Mouse (Mus musculus) layer of hippocampus, postnatal 25 days (tissue): ENCODE measurements around the gene Ilf3. TPM values are rescaled to one million over a fixed set of nuclear protein-coding genes. Genes with fewer than 3 reads are reported as not detected.

Experiments used
- DNase-seq, 2 experiments: peaks; one replicate each; pipeline ENCODE4 v3.0.0; 2022; ENCODE audit warnings: mixed read lengths in 2 of 2, low spot score in 1 of 2; ENCODE audit errors: extremely low spot score in 1 of 2
- total RNA-seq, 2 experiments: library from RNA; stranded (reverse); gene quantifications; 2 replicates each; pipeline ENCODE4 v1.2.3; 2021

The Ilf3 gene
- total RNA-seq, 2 experiments from 2014 or later = 85.6 to 92.6 TPM

DNA sequence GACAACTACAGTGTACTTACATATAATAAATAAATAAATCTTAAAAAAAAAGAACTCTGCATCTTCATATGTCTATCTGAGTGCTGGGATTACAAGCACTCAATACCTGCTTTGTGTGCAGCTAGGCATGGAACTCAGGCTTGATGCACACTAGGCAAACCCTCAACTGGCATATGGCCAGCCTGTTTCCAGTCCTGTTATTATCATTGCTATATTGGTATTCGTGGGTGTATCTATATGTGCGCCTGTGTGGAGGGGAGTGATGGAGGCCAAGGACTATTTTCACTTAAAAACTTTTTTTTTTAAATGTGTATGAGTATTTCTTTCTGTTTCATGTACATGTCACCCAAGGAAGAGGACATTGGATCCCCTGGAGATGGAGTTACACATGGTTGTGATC, 66.7 kb downstream of the Ilf3 start:
- DNase-seq = no peak

DNA sequence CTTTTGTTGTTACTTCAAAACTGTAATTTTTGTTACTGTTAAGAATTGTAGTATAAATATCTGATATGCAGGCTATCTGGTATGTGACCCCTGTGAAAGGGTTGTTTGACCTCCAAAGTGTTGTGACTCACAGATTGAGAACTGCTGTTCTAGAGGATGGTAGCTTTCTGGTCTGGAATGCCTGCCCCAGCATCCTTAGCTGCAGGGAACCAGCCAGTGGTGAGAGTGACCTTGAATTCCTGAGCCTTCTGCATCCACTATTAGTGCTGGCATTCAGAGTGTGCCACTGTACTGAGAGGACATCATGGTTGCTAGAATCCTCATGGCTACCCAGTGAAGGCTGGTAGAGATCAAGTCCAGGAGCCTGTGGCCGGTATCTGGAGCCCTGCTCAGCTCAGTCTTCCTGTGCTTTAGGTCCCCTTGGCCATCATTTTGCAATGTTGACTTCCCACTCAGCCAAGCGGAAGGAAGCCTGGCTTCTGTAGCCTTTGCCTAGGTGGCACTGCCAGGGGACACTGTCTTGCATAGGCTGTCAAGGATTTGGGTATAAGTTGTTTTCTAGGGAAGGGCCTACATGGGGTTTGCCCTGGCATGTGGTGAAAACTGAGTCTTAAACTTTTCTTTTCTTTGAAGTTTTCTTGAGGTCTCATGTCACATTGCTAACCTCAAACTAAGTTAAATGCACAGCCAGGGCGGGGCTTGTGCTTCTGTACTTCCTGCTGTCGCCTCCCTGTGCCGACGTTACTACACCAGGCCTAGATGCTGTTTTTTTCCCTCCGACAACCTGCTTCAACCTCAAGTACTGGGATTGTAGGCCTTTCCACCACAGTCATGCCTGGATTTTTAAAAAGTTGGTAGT, 68.3 kb downstream of the Ilf3 start:
- no peak for DNase-seq

DNA sequence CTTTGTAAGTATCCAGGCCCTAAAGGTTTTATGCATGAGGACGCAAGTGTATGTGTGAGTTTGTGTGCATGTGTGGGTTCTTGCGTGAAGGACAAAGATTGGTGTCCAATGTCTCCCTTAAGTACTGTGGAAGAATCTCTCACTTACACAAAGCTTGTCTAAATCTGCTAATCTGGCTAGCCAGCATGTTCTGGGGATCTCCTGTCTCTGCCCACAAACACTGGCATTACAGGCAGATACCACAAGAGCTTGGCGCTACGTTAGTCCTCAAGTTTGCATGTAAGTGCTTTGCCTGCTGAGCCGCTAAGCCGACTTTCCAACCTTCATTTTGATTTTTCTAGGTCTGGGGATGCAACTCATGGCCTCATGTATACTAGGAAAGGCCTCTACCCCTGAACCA, 69.9 kb downstream of the Ilf3 start:
- DNase-seq = no peak

DNA sequence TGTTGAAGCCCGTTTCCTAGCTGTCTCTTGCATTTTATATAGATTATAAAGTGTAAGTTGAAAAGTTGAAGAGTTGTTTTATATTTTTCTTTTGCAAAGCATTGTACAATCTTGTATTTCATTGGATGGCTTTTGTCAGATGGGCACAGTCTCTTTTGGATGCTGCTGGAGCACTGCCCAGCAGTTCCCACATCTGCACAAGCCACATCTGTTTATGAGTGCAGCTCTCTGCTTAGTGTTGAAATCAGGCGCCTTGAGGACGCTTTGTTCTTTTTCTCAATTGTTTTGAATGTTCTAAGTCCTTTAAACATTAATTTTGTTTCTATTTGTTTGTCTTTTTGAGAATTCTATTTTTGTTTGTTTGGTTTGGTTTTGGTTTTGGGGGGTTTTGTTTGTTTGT, 70.5 kb downstream of the Ilf3 start:
- DNase-seq = no peak

DNA sequence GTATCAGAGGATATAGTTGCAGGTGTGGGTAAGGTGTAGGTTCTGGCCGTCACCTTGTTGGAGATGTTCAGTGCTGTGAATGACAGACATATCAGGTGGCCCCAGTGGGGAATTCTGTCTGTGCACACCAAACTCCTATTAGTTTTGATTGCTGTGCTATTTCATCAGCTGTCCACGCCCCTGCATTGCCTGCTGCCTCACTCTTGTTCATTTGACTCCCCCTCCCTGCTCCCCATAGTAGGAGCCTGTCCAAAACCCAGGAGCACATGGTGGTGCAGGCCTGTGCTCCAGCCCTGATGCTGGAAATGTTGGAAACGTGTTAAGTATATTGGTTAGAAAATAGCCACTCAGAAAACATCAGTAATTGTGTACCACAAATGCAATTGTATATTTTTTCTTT, 71.8 kb downstream of the Ilf3 start:
- no peak for DNase-seq

DNA sequence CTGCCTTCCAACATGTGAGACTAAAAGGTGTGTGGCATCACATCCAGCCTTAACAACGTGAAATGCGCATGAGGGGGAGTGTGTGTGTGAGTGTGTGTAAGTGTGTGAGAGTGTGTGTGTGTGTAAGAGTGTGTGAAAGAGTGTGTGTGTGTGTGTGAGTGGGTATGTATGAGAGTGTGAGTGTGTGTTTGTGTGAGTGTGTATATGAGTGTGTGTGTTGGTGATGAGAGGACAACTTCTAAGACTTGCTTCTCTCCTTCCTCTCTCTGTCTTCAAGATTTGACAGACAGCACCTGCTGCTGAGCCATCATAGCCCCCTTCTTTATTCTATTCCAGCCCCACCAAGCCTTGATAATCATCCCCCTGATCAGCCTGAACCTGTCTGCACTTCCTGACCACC, 72.2 kb downstream of the Ilf3 start:
- DNase-seq = no peak

DNA sequence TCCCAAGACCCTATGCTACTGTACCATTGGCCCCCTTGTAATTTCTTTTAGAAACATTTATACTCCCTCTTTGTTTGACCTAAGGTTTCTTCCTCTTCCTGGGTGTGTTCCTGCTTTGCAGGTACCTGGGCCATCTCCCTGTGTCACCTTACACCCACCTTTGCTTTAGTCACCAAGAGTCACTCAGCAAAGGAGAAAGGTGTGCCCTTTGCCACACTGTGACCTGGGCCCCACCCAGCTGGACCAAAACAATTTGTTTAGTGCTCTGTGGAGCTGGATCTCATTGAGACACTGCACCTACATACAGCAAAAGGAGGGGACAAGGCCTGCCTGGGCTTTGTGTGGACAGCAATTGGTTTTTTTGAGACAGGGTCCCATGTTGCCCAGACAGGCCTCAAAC, 72.7 kb downstream of the Ilf3 start:
- no peak for DNase-seq

DNA sequence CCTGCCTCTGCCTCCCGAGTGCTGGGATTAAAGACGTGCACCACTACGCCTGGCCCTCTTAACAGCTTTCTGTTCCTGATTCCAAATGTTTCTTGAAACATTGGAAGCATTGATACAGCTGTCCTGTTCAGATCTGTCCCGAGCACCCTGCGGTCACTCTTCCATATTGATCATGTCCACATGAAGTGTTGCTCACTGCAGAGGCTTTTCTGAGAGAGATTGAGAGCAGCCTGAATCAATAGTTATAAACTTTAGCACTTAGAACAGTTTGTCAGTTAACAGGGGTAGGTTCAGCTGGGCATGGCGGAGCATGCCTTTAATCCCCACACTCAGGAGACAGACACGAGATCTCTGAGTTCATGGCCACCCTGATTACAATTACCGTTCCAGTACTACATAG, 76.2 kb downstream of the Ilf3 start:
- no peak for DNase-seq

DNA sequence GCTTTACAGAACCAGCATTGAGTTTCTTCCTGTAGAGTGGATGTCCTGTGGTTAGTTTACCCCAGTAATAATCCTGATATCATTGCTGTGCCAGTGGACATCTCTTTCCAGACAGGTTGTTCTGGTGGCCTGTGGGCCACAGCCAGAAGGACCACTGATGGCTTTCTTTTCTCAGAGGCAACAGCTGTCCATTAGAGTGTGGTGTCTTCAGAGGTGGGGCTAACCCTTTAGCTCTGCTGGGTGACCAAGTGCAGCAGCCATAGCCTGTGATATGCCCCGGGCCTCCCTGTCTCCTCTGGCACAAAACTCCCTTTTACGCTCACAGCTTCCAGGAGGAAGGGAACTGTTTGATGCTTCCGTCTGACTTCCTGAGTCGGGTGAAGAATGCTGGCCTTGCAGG, 76.9 kb downstream of the Ilf3 start:
- DNase-seq = no peak

DNA sequence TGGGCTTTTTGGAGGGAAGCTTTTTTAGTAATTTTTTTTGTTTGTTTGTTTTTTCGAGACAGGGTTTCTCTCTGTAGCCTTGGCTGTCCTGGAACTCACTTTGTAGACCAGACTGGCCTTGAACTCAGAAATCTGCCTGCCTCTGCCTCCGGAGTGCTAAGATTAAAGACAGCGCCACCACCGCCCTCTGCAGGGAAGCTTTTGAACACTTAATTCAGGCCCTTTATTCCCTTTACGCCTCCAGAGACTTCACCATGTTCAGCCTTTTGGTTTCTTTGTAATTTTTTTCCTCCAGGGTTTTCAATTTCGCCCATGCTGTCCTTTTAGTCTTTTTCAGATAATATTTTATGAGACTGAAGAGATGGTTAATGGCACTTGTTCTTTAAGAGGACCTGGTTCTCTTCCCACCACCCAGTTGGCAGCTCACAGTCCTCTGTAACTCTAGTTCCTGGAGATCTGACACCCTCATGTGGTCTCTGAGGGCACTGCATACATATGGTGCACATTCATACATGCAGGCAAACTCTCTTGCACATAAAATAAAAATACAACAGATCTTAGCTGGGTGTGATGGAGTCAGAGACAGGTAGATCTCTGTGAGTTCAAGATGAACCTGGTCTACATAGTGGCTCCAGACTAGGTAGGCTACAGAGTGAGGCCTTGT, 77.5 kb downstream of the Ilf3 start:
- no peak for DNase-seq

DNA sequence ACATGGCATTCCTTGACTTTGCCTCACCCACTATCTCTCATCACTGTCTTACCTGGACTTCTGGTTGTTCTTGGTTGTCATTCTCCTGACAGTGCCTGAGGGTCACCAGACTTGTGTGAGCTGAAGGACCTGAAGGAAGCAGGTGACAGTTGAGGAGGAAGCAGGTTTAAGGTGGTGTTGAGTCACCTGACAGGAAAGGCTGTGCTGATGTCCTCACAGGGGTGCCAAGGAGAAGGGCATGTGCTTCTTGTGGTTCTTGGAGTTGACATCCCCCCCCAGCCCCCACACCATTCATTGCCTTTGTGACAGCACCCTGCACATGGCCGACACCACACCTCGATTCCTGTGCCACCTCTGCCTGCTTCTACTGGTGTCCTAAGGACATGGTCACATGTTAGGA, 80.1 kb downstream of the Ilf3 start:
- no peak for DNase-seq

DNA sequence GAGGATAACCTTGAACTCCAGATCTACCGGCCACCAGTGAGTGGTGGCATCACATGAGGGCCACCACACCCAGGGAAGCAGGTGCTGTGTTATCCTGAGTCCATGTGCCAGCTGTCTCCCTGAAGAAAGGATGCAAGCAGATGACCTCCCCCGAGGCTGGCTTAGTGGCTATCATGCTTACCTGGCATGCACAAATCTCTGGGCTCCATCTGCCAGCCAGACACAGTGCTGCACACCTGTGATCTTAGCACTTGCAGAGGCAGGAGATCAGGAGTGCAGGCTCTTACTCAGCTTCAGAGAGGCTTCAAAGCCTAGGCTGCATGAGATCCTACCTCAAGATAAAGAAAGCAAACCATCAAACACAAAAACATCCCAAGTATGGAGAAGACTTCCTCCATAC, 82.0 kb downstream of the Ilf3 start:
- DNase-seq = no peak

DNA sequence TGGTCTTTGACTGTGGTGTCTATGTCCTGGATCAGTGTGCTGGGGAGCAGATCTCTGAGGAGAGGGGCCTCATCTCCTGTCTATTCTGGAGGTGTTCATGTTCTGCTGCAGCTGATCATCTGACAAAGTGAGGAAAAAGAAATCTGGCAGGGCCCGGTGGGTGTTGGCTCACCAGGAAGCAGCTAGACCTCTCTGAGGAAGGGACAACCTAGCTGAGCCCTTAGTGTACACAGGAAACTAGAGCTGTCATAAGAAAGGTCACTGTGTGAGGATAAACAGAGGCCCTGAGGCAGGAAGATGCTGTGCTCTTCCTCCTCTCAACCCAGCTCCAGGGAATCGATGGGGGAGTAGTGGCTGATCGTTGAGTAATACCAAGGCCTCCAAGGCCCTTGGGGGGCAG, 82.6 kb downstream of the Ilf3 start:
- no peak for DNase-seq

DNA sequence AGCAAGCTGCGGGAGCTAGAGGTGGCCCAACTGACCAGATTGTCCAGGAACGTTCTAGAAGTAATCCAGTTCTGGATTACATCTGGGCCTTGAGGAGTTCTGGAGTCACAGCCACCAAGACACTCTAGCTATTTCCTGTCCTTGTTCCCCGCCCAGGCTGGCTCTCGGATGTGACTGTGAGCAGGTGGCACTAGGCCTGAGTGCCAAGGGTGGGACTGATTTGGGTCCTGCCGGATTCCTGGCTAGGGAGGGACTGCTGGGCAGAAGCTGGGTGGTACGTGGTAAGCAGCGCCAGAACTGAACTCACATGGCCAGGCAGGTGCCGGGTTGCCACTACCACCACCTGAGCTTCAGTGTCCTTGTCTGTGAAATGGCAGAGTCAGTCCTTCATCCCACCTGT, 83.7 kb downstream of the Ilf3 start:
- no peak for DNase-seq

DNA sequence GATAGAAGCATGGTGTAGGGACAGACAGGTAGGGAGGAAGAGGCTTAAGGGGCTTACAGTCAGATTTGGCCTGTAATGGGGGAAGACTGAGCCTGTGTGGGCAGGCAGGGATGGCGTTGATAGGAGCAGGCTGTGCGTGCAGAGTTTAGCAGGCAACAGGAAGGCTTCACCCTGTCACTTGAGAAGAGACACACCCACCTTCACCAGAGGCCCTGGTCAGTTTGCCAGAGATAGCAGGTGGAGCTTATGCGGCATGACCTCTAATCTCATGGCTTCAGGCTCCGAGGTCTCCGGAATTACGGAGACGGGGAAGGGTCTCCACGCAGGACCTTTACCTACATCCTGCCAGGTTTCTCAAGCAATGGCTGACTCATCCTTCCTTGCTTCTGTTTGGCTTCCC, 84.2 kb downstream of the Ilf3 start:
- DNase-seq = no peak

DNA sequence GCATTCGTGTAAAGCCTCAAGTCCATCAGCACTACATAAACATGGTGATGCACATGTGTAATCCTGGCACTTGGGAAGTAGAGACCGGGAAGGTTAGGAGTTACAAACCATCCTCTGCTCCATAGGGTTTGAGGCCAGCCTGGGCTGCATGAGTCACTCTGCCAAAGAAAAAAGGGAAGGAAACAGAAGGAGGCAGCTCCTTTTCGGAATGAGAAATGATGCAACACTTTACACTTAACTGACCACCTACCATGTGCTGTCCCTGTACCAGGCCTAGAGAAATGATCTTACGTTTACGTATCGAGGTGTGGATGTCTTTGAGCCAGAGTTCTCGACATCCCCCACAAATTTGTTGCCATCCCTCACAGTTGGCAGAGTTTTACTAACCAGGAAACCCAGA, 85.3 kb downstream of the Ilf3 start:
- DNase-seq = no peak

DNA sequence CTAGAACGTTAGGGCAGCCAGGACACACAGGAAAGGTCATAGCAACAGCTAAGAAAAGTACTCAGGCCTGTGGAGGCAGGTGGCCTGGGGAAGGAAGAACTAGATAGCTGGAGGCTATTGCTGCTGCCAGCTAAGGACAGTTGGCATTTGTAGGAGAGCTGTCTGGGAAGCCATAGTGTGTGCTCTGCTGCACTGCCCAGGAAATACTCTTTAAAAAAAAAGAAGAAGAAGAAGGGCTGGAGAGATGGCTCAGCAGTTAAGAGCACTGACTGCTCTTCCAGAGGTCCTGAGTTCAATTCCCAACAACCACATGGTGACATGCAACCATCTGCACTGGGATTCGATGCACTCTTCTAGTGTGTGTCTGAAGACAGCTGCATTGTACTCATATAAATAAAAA, 85.8 kb downstream of the Ilf3 start:
- DNase-seq = no peak

DNA sequence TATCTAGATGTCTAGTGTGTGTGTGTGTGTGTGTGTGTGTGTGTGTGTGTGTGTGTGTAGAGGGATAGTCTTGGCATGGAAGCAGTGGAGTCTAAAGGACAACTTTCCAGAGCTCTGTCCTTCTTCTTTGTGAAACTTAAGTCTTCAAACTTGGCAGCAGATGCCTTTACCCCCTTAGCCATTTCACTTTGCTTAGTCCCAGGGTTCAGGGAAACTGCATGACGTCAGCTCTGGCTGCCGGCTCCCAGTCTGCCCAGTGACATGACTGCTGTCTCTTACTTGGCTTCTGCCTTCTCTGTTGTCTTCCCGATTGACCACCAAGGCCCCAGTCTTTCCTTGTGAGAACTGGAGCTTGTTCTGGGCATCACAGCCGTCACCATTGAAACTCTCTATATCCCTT, 86.9 kb downstream of the Ilf3 start:
- DNase-seq = no peak
